Mouse (Mus musculus): Measurements from ENCODE around the gene Gm49320.
A peak's percentile ranks its signal among the peaks of the same experiment; 100 is the strongest.

Gene Gm49320

GRCm38 (mm10) chr8:4259125-4259804, 20.6 kb downstream of the Gm49320 start, which contains the start of gene Ctxn1:
Gene Ctxn1, minus strand, starts transcription at chr8:4259274.
- DNase-seq = peak; percentile 99

DNA sequence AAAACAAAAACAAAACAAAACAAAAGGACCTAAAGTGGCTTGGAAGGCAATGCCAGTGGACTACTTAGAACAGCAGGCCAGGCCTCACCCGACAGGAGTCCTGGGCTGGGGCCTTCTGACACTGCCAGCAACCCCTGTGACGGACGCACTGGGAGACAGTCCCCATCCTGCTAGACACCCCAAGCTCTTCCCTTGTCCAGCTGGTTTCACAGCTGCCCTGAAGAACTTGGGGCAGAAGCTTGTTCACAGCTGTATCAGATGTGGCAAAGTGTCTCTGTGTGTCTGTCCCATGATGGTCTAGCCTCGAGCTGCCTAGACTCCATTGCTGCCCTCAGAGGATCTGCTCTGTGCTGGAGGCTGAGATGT, 21.1 kb downstream of the Gm49320 start:
- DNase-seq = no peak

DNA sequence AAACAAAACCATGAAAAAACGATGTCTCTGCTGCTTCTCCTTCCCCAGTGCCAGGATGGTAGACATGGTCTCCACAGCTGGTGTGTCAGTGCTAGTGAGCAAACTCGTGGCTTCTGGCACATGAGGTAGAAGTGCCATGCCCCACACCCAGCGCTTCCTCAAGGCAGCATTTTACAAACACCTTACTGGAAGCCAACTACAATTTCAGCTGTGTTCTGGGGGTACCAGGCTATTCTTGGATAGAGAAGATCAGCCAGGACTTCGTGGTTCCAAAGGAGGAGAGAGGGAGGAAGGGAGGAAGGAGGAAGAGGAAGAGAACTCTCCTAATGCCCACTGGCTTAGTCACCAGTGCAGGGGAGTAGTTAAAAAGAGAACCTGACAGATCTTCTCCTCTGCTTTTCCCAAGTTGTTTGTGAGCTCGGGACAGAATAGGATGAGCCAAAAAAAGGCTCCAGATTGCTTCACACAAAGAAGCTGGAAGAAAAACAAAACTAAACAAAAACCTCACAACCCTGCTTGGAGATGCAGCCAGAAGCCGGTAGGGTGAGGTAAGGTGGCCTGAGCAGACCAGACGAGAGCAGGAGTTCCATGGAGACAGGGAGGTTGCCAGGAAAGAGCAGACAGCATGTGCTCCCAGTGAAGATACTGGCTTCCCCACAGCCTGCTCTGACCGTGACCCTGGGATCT, 24.6 kb downstream of the Gm49320 start:
- DNase-seq = no peak

DNA sequence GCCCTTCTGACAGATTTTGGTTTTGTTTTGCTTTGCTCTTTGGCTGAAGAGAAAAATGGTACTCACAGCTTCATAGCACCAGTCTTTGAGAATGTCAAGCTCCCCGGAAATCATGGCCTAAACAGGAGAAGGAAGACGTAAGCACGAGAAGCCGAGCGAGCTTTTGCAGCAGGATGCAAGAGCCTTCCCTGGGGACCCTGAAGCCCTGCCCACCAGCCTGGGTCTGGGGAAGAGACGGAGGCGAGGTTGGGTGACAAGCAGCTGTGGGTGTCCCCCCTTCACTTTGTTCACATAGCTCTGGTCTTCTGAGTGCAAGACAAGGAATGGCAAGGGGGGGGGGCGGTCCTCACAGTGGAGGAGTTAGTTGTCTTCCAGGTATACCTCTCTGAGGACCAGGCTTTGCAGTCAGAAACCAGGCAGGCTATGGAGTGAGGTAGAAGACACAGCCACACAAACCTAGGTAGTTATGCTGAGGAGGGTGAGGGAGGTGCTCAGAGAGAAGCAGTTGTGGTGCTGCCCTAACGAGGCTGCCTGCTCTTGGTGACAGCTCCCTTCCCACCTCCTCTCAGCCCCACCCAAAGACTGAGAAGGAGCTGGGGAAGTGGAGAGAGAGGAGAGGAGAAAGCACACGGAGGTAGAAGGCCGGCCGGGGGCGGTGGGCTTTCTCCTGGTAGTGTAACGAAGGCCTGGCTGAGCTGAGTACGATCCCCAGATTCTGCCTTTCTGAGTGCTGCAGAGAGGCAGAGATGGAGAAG, 26.7 kb downstream of the Gm49320 start:
- no peak for DNase-seq

GRCm38 (mm10) chr8:4267627-4268026, 29.0 kb downstream of the Gm49320 start:
- peak; percentile 37 for DNase-seq

DNA sequence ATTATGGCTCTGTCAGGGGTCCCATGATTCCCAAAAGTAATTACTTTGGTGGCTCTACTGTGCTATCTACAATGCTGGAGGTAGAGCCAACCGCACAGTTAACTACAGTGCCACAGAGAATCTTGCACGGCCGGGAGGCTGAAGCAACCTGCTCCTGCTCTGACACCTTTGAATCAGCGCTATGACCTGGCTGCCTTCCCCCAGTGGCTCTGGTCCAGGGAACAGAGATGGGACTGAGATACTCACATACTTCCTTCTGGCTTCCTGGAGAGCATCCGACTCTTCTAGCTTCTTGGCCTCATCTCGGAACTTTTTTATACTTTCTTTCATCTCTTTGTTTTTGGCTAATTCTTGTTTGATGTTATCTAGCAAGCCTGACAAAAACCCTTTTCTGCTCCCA, 30.9 kb downstream of the Gm49320 start:
- DNase-seq = no peak

DNA sequence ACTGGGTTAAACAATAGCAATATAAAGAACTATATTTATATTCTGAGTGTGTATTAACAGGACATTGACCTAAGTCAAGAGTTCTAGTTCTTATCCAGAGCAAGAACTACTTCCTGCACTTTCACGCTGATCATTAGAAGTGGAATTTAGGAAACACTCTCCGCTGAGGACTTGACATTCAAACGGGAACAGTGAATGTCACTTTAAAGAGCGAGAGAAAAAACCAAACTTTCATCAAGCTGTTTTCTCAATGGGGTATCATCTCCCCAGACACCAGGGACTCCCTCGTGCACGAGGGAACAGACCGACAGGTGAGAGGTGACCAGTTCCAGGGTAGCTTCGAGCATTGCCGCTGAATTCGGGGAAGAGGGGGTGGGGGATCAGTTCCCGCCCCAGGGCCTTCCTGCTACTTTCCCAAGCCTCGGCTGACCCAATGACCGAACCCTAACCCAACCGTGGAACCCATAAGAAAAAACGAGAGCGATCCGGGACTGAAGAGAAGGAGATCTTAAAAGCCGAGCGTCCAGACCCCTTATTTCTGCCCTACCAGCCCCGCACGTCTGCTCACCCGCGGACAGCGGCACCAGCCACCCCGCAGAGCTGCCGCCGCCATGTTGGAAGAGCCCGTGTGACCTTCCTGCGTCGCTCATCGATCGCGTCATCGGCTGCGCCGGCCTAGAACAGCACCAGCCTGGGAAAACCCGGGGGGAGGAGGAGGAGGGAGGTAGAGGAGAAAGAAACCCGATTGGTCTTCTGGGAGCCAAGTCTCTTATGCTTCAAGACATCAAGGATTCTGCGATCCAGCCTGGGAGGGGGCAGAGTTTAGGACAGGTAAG, 36.8 kb downstream of the Gm49320 start, which contains the start of gene Timm44:
Gene Timm44, minus strand, starts transcription at position 639 of the 836 bp plus-strand sequence.
- DNase-seq = peak; percentile 95

GRCm38 (mm10) chr8:4276111-4276465, 37.4 kb downstream of the Gm49320 start:
- no peak for DNase-seq

DNA sequence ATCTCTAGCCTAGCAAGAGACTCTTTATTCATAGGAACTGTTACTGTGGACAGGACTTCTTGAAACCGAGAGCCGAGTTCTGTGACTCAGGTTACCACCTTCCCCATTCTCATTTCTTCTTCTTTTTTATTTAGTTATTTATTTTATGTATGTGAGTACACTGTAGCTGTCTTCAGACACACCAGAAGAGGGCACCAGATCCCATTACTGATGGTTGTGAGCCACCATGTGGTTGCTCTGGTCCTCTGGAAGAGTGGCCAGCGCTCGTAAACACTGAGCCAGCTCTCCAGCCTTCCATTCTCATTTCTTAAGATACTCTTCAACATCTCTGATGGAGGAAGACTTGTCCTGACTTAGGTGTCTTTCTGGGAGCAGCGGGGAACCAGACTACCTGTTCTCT, 54.1 kb downstream of the Gm49320 start:
- DNase-seq = no peak

GRCm38 (mm10) chr8:4297822-4298221, 59.2 kb downstream of the Gm49320 start:
- DNase-seq = no peak

Measured in thymus, postnatal 14 days (tissue).